Mouse (Mus musculus) liver, adult 10 weeks (tissue): ENCODE data around the gene Nlrp5. TPM values are rescaled to one million over a fixed set of nuclear protein-coding genes. Genes with fewer than 3 reads are reported as not detected.

ENCODE experiments used
- polyA plus RNA-seq: library from polyadenylated mRNA; stranded (reverse); fragments of 350-450 nt; fragmentation: Illumina TruSeq; extraction: RNeasy Lipid Tissue Mini Kit (QIAGEN cat#74804); gene quantifications from one replicate; pipeline ENCODE4 v1.2.3, GENCODE M21; 2014; ENCODE audit warnings: low read depth, low replicate concordance

Nlrp5 gene
- not detected for polyA plus RNA-seq

DNA sequence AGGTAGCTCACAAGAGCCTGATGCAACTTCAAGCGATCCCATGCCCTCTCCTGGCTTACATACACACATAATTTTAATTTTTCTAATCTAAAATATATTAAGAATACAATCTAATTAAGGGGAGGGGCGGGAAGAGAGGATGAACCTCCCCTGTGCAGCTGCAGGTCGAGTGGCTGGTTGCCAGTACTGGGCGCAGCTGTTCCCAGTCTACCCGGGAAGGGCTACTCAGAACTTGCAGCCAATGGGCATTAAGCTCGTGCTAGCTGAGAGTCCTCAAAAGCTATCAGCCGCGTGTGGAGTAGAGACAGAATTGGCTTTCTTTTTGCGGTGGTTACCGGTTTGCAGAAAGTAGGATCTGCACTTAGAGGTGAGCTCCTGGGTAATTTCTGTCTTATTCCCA lies at the start of gene Nlrp5:
Gene Nlrp5 (plus strand): TSS at position 301 of the 400 bp plus-strand sequence.

Other genes with a start within 250 kb of the Nlrp5 start
- not detected for gene Gm10662, start 241.4 kb upstream of the Nlrp5 start, polyA plus RNA-seq
- not detected for gene Vmn1r165, start 168.6 kb upstream of the Nlrp5 start, polyA plus RNA-seq
- gene Vmn1r166, start 134.2 kb upstream of the Nlrp5 start, polyA plus RNA-seq: not detected
- not detected for gene Gm6902, start 107.0 kb upstream of the Nlrp5 start, polyA plus RNA-seq
- not detected for gene Nlrp4e, start 84.7 kb upstream of the Nlrp5 start, polyA plus RNA-seq
- gene Vmn1r167, start 121.3 kb downstream of the Nlrp5 start, polyA plus RNA-seq: not detected
- not detected for gene Vmn1r168, start 153.8 kb downstream of the Nlrp5 start, polyA plus RNA-seq
- gene Vmn1r169, start 189.6 kb downstream of the Nlrp5 start, polyA plus RNA-seq: not detected
- not detected for gene Vmn1r170, start 220.3 kb downstream of the Nlrp5 start, polyA plus RNA-seq
- not detected for gene Vmn1r171, start 244.8 kb downstream of the Nlrp5 start, polyA plus RNA-seq